Mouse (Mus musculus) left cerebral cortex, postnatal 14 days (tissue): ENCODE results near the gene Olfr286. TPM values are rescaled to one million over a fixed set of nuclear protein-coding genes. Genes with fewer than 3 reads are reported as not detected.
A peak's percentile ranks its signal among the peaks of the same experiment; 100 is the strongest.

Experiments
- DNase-seq, 2 experiments: peaks; one replicate each; pipeline ENCODE4 v3.0.0; 2021 to 2022; ENCODE audit warnings: low spot score in 2 of 2, mixed read lengths in 1 of 2
- intact Hi-C: fragments of 180-260 bp; cut with DNase I; formaldehyde crosslinking; loops from one replicate; pipeline ENCODE4 v1.15.1; 2025
- long read RNA-seq, 2 experiments: library from polyadenylated mRNA; stranded (forward); transcript quantifications; one replicate each; pipeline ENCODE4 v2.0.0; 2021
- total RNA-seq, 2 experiments: library from RNA; stranded (reverse); gene quantifications; 2 replicates each; pipeline ENCODE4 v1.2.3; 2021

Gene Olfr286
- not detected for total RNA-seq
- long read RNA-seq, experiment 1, result 0 reads
- long read RNA-seq, experiment 2, result 0 reads

- intact Hi-C loops, result no loop called here
- DNase-seq, result no peak
These were observed at the start of gene Olfr286 for GRCm38 (mm10) chr15:98234350-98234749. TSS of gene Olfr286 (minus strand) at chr15:98234450.

- no peak for DNase-seq
- intact Hi-C loops, result no loop called here
These were observed 23.5 kb upstream of the Olfr286 start for GRCm38 (mm10) chr15:98257776-98258175.

- intact Hi-C loops, result no loop called here
- no peak for DNase-seq
These were observed 22.9 kb upstream of the Olfr286 start, which contains the start of gene H1fnt for GRCm38 (mm10) chr15:98257193-98257592. TSS of gene H1fnt (minus strand) at chr15:98257293.

DNA sequence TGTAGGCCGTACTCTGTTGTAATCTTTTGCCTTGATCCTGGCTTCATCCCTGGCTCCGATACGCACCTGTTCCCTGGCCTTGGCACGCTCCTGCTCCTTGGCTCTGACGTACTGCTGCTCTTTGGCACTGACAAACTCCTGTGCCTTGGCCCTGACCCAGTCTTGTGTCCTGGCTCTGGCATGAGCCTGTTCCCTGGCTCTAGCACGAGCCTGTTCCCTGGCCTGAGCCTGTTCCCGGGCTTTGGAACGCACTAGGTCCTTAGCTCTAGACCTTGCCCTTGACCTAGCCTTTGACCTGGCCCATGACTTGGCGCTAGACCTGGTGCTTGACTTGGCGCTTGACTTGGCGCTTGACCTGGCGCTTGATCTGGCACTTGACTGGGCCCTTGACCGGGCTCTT is 22.0 kb upstream of the Olfr286 start:
- intact Hi-C loops, result no loop called here
- DNase-seq, result no peak

DNA sequence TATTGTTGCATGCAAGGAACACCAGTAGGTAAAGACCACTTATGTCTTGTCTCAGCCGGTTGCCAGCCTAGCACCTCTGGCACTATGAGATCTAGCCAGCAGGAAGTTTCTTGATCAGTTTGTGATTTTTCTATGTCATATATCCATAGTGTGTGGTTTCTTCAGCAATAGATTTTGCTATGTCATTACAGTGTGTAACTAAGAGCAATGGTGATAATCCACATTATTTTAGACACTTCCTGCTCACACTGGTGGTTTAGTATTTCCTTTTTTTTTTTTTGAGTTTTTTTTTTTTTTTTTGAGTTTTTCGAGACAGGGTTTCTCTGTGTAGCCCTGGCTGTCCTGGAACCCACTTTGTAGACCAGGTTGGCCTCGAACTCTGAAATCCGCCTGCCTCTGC is 1.2 kb upstream of the Olfr286 start:
- intact Hi-C loops, result no loop called here

DNA sequence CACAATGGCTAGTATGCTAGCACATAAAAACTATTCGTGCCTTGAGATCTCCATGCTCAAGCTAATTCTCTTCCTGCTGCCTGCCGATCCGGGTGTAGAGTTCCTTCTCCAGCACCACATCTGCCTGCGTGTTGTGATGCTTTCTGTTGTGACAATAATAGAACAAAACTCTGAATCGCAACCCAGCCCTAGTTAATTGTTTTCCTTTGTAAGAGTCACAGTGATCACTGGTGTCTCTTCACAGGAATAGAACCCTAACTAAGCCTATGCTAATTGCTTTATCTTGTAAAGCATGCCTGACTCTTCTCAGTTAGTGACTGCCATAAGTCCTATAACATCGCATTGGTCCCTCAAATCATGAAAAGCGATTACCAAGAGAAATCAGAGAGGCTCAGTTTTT is 8.2 kb downstream of the Olfr286 start:
- intact Hi-C loops, result no loop called here
- no peak for DNase-seq

More for the DNA sequence above, 1.2 kb upstream of the Olfr286 start:
- no peak for DNase-seq

- intact Hi-C loops, result no loop called here
- no peak for DNase-seq
These were observed 8.6 kb downstream of the Olfr286 start for GRCm38 (mm10) chr15:98225610-98226009.

GRCm38 (mm10) chr15:98222377-98222776 is 11.9 kb downstream of the Olfr286 start:
- intact Hi-C loops, result no loop called here
- DNase-seq, result no peak

- intact Hi-C loops, result no loop called here
- peak in 1 of 2 experiments; percentile 25 for DNase-seq
These were observed 13.4 kb downstream of the Olfr286 start, which contains the start of the genes Gm44579 and Olfr287 for GRCm38 (mm10) chr15:98220877-98221276. TSS of gene Gm44579 (minus strand) at chr15:98220977. TSS of gene Olfr287 (minus strand) at chr15:98221056.

DNA sequence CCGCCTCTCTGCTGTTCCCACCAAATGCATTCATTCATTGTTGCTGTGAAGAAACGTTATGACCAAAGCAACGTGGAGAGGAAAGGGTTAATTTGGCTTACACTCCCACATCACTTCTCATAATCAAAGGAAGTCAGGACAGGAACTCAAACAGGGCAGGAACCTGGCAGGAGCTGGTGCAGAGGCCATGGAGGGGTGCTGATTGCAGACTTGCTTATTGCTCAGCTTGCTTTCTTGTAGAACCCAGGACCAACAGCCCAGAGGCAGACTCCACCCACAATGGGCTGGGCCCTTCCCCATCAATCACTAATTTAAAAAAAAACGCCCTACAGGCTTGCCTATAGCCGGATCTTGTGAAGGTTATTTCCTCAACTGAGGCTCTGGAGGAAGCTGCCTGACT is 20.1 kb downstream of the Olfr286 start:
- intact Hi-C loops, result no loop called here
- no peak for DNase-seq

DNA sequence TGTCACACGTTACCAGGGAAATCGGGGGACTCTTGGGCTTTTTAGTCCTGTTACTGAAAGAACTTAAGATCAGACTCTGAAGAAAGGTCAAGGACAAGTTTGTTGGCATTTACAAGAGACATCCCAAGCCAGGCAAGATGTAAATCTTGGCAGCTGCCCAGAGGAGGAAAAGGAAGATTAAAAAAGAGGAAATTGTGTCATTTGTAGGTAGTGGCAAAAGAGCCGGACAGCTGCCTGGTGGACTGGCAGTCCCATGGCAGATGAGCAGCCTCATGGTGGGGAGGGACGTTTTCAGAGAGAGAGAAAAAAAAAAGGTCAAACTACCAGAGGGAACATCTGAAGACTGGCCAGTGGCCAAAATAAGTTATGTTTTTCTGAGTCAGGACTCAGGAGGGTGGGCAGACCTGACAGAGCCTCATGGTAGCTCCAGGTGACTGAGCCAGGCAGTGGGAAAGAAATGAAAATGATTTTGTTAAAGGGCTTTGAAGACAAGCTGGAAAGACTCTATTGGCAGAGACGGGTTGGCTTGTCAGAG is 20.8 kb downstream of the Olfr286 start:
- no peak for DNase-seq
- intact Hi-C loops, result no loop called here

DNA sequence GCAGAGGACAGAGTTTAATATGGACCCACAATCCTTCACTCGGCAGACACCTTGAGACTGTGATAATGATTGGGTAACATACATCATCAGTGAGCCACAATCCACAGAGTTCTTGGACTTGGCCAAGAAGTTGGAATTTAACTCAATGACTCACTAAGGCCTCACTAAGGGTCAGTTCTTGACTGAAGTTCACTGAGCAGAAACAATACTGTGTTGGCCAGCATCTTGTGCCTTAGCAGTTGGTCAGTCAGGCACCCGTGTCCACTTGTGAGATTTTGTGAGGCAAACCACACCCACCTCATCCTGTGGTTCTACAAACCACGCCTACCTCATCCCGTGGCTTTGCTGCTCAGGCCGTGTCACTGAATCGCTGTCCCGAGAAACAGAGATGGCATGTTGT is 24.6 kb downstream of the Olfr286 start:
- DNase-seq, result no peak
- intact Hi-C loops, result no loop called here

DNA sequence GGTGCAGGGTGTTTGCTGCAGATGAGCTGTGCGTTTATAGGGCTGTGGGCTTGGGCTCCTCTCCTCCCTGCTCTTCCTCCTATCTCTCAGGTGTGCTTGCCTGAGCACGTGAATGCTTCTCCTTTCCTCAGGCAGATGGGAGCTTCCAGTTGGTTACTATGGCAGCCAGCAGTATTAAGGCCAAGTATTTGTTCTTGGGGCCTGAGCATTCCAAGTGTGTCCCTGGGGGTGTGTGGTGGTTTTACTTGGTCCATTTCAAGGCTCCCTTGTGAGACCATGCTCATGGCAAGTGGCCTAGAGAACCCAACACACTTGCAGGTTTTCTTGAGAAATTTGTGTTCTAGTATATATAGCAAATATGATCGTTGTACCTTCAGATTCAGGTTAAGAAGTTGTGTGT is 38.8 kb downstream of the Olfr286 start, which contains the start of gene Olfr288:
Olfr288 (minus strand) TSS at position 101 of the 400 bp plus-strand sequence.
- intact Hi-C loops, result no loop called here

DNA sequence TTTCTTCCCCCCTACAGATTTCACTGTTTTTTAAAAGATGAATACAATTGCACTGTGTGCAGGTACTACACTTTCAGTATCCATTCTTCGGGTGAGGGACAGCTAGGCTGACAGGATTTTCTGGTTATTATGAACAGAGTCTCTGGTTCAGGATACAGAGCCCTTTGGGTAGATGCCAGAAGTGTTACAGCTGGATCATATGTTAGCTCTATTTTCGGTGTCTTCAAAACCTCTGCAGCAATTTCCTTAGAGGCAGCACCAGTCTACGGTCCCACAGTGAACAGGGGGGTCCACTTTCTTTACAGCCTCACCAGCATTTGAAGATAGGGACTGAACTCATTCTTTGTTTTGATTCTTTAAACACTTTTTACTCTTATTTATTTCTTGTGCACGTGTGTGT is 49.8 kb downstream of the Olfr286 start:
- intact Hi-C loops, result loop anchor here (5.0 to 10.0 kb wide), 2 partner anchors 110 to 208 kb away; partner anchors contain the start of gene Zfp641
- no peak for DNase-seq

More for the DNA sequence above, 38.8 kb downstream of the Olfr286 start, which contains the start of gene Olfr288:
- DNase-seq, result no peak

- DNase-seq, result no peak
- intact Hi-C loops, result loop anchor here (5.0 to 10.0 kb wide), 2 partner anchors 113 to 210 kb away; partner anchors contain the start of gene Zfp641
These were observed 52.2 kb downstream of the Olfr286 start for GRCm38 (mm10) chr15:98181856-98182570.

- DNase-seq, result peak; percentile 91 to 97
- intact Hi-C loops, result loop anchor here (5.0 to 10.0 kb wide), 2 partner anchors 114 to 211 kb away; partner anchors contain the start of gene Zfp641
These were observed 53.0 kb downstream of the Olfr286 start for GRCm38 (mm10) chr15:98181132-98181711.

DNA sequence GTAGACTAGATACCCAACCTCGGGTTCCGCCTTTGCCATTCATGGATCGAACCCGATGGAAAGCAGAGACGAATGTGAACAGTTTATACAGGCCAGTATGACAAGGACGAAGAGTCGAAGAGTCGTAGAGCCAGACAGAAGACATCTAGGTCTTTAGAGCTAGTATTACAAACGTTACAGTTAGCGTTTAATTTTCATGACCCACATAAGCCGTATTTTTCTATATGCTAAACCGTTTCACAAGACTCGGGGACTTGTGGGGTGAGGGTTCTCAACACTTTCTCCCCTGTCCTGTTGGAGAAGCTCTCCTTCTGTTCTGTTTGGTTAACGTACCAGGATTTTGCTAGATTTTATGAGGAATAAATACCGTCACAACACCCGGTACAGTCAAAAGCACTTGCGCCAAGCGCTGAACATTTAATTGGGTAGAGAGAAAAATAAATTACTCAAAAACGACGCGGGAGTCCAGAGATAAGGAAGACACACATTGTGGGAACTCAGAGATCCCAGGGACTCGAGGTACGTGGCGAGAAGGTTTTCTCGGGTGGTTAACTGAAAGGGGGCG is 53.6 kb downstream of the Olfr286 start:
- DNase-seq, result no peak
- intact Hi-C loops, result loop anchor here (5.0 to 10.0 kb wide), 2 partner anchors 114 to 212 kb away; partner anchors contain the start of gene Zfp641

DNA sequence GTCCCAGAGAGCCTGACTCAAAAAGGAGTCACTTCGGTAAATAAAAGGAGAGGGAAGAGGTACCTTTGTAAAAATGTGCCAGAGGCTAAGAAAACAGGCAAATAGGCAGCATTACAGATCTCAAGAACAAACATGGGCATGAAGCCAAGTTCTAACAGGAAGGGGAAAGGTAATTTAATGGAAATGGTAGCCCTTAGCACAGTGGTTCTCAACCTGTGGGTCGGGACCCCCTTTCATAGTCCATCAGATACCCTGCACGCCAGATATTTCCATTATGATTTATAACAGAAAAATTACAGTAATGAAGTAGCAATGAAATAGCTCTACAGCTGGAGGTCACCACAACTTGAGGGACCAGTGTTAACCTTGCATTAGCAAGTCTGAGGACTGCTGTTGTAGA is 56.9 kb downstream of the Olfr286 start:
- no peak for DNase-seq
- intact Hi-C loops, result no loop called here
